Mouse (Mus musculus) neural tube, embryonic 15.5 days (tissue): Measurements from ENCODE around the gene P3h3. TPM values are rescaled to one million over a fixed set of nuclear protein-coding genes. Genes with fewer than 3 reads are reported as not detected.

ENCODE experiments used
- ATAC-seq: fragments of 200-750 bp; cut with Nextera tagmentation; 2 replicates; pipeline ENCODE4 v1.8.0; 2017; ENCODE audit warnings: mild to moderate bottlenecking, moderate TSS enrichment, moderate library complexity; ENCODE audit not compliant: low FRiP score
- H3K27ac ChIP-seq: fragments of 300-500 bp; sonication (generic); replicated peaks from 2 replicates; pipeline ENCODE4 v1.5.1; 2015; ENCODE audit warnings: mild to moderate bottlenecking, inconsistent platforms
- H3K27me3 ChIP-seq: fragments of 300-500 bp; sonication (generic); replicated peaks from 2 replicates; pipeline ENCODE4 v1.6.1; 2015; ENCODE audit warnings: inconsistent platforms
- H3K36me3 ChIP-seq: fragments of 300-500 bp; sonication (generic); 2 replicates; pipeline ENCODE4 v1.6.1; 2015; ENCODE audit warnings: inconsistent platforms
- H3K4me1 ChIP-seq: fragments of 300-500 bp; sonication (generic); 2 replicates; pipeline ENCODE4 v1.6.1; 2015; ENCODE audit warnings: inconsistent platforms
- H3K4me2 ChIP-seq: fragments of 300-500 bp; sonication (generic); 2 replicates; pipeline ENCODE4 v1.6.1; 2015; ENCODE audit warnings: inconsistent platforms, mild to moderate bottlenecking, moderate library complexity
- H3K4me3 ChIP-seq: fragments of 300-500 bp; sonication (generic); replicated peaks from 2 replicates; pipeline ENCODE4 v1.5.1; 2015; ENCODE audit warnings: mild to moderate bottlenecking, inconsistent platforms
- H3K9ac ChIP-seq: fragments of 300-500 bp; sonication (generic); replicated peaks from 2 replicates; pipeline ENCODE4 v1.6.1; 2015; ENCODE audit warnings: mild to moderate bottlenecking, inconsistent platforms
- H3K9me3 ChIP-seq: fragments of 300-500 bp; sonication (generic); replicated peaks from 2 replicates; pipeline ENCODE4 v1.6.1; 2016; ENCODE audit warnings: inconsistent platforms
- WGBS: fragments of 180-500 bp; shearing (Covaris S2); methylation state at CpG from one replicate; pipeline ENCODE4 v1.1.7; 2015; ENCODE audit warnings: mixed read lengths; 5-methylcytosine and 5-hydroxymethylcytosine counted together
- polyA plus RNA-seq: library from polyadenylated mRNA; unstranded; fragments of >200 nt; fragmentation: Nextera tagmentation; extraction: Ambion mirVana; gene quantifications from 2 replicates; pipeline ENCODE4 v1.2.1, GENCODE M21; 2015

P3h3 gene
- polyA plus RNA-seq, 1 experiment from 2014 or later: 24.0 TPM

- ATAC-seq: no peak
- Histone ChIP-seq H3K9ac (peak overlapping the region; percentile 68), H3K4me1 (peaks cover 23% of the 10 kb centered on the region), H3K27me3 (no peaks in the 10 kb centered on the region), H3K4me3 (peak overlapping the region; percentile 75), H3K27ac (peak overlapping the region; percentile 90), H3K9me3 (no peaks in the 10 kb centered on the region), H3K36me3 (peaks cover 32% of the 10 kb centered on the region), H3K4me2 (peak overlapping the region; percentile 90)
- 21% methylated on average over 10 of the region's 10 CpGs for WGBS
Observed at GRCm38 (mm10) chr6:124828101-124828592, 29.4 kb downstream of the P3h3 start.

DNA sequence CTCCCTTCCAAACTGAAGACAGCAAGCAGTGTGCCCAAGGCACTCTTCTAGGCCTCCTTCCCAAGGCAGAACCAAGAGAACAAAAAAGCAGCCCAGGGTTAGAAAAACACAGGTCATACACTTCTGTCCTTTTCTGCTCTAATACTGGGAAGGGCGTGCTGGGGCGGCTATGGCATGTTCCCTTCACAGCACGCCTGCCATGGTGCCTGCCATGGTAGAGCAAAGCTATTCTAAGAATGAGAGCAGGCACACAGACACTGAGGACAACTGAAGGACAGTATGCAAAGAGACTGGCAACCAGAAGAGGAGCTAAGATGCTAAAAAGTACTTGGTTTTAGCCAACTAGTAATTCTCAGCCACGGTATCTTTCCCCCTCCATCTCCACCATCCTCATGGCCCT is 35.5 kb downstream of the P3h3 start:
- H3K4me2 ChIP-seq: no peak overlapping the region
- WGBS: 94% methylated on average over 4 of the region's 4 CpGs
- H3K27ac ChIP-seq: no peak overlapping the region
- no peaks in the 10 kb centered on the region for H3K9me3 ChIP-seq
- no peaks in the 10 kb centered on the region for H3K27me3 ChIP-seq
- ATAC-seq: no peak
- no peak overlapping the region for H3K9ac ChIP-seq
- H3K4me1 ChIP-seq: peaks cover under 1% of the 10 kb centered on the region; the same call in 1 of the 2 replicates
- peaks cover 93% of the 10 kb centered on the region for H3K36me3 ChIP-seq
- H3K4me3 ChIP-seq: no peak overlapping the region

- Histone ChIP-seq H3K36me3 (peaks cover 100% of the 10 kb centered on the region), H3K9ac (no peak overlapping the region), H3K4me3 (no peak overlapping the region), H3K27me3 (no peaks in the 10 kb centered on the region), H3K9me3 (no peaks in the 10 kb centered on the region), H3K4me2 (no peak overlapping the region), H3K27ac (no peak overlapping the region), H3K4me1 (no peaks in the 10 kb centered on the region)
- no peak for ATAC-seq
- WGBS: 96% methylated on average over 5 of the region's 5 CpGs
Observed at GRCm38 (mm10) chr6:124820891-124821290, 36.7 kb downstream of the P3h3 start.

DNA sequence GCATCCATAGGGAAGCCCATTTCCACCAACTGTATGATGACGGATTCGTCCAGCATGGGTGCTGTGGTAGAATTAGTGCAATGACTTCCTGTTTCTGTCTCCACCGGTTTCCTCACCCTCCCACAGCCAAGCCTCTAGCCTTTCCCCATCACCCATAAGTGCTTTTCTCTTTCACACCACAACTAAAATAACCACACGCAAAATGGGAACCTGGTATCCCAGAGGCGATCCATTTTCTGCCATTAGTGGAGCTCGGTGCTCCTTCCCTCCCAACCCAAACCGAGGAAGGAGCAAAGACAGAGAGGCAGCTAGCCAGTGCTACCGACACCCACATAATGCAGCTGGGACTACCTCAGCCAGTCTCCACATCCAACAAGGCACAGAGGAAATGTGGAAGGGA is 39.6 kb downstream of the P3h3 start:
- H3K27ac ChIP-seq: no peak overlapping the region
- no peak overlapping the region for H3K9ac ChIP-seq
- no peak for ATAC-seq
- H3K4me3 ChIP-seq: no peak overlapping the region
- H3K27me3 ChIP-seq: no peaks in the 10 kb centered on the region
- H3K9me3 ChIP-seq: no peaks in the 10 kb centered on the region
- peaks cover 16% of the 10 kb centered on the region for H3K4me1 ChIP-seq
- peaks cover 76% of the 10 kb centered on the region for H3K36me3 ChIP-seq
- 91% methylated on average over 8 of the region's 8 CpGs for WGBS
- H3K4me2 ChIP-seq: no peak overlapping the region

GRCm38 (mm10) chr6:124817563-124817962 is 40.0 kb downstream of the P3h3 start:
- no peaks in the 10 kb centered on the region for H3K9me3 ChIP-seq
- WGBS: 96% methylated on average over 8 of the region's 8 CpGs
- no peak for ATAC-seq
- H3K27ac ChIP-seq: no peak overlapping the region
- H3K9ac ChIP-seq: no peak overlapping the region
- no peaks in the 10 kb centered on the region for H3K27me3 ChIP-seq
- H3K4me2 ChIP-seq: no peak overlapping the region
- peaks cover 20% of the 10 kb centered on the region for H3K4me1 ChIP-seq
- no peak overlapping the region for H3K4me3 ChIP-seq
- peaks cover 72% of the 10 kb centered on the region for H3K36me3 ChIP-seq

GRCm38 (mm10) chr6:124817125-124817524 is 40.4 kb downstream of the P3h3 start:
- Histone ChIP-seq H3K27ac (no peak overlapping the region), H3K9ac (no peak overlapping the region), H3K36me3 (peaks cover 67% of the 10 kb centered on the region), H3K9me3 (no peaks in the 10 kb centered on the region), H3K27me3 (no peaks in the 10 kb centered on the region), H3K4me3 (no peak overlapping the region), H3K4me1 (peaks cover 24% of the 10 kb centered on the region), H3K4me2 (no peak overlapping the region)
- 95% methylated on average over 11 of the region's 11 CpGs for WGBS
- no peak for ATAC-seq

- no peaks in the 10 kb centered on the region for H3K27me3 ChIP-seq
- ATAC-seq: no peak
- no peak overlapping the region for H3K27ac ChIP-seq
- WGBS: 95% methylated on average over 4 of the region's 4 CpGs
- no peak overlapping the region for H3K4me3 ChIP-seq
- H3K9ac ChIP-seq: no peak overlapping the region
- peaks cover 29% of the 10 kb centered on the region for H3K4me1 ChIP-seq
- no peak overlapping the region for H3K4me2 ChIP-seq
- H3K36me3 ChIP-seq: peaks cover 65% of the 10 kb centered on the region
- H3K9me3 ChIP-seq: no peaks in the 10 kb centered on the region
Observed at GRCm38 (mm10) chr6:124816611-124817010, 40.9 kb downstream of the P3h3 start.

DNA sequence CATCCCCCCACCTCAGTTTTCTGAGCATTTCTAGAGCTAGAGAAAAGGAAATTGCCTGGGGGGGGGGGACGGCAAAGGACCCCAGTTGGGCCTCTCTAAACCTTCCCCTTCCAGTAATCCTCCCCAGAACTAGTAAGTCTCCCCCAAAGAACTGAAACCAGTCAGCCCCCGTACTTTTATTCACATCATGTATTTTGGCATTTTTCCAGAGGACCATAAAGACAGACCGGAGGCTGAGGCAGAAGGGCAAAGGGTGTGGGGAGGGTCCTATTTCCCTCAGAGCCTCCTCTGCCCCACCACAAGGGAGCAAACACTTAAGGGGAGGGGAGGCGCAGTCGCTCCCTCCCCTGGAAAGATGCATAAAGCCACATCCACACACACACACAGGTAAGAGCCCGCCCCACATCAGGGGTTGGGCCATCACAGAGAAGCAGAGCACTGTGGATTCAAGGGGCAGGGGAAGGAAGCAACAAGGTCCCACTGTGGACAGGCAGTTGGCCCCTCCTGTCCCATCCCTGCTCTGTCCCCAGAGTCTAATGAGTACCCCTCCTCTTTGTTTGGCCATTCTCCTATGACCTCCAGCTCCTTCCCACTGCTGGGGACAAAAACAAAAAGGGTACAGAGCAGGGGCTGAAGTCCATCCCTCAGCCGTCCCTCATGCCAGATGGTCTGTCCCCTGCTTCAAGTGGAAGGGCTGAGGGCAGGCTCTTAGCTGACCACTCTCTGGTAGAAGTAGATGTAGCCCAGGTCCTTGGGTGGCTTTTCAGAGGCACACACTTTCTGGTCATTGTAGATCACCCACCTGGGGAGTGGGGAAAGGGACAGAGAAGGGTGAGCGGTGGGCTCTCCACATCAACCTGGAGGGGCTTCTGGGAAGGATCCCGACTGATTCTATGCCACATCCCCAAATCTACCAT is 42.4 kb downstream of the P3h3 start:
- Histone ChIP-seq H3K9me3 (no peaks in the 10 kb centered on the region), H3K4me1 (peaks cover 34% of the 10 kb centered on the region), H3K4me3 (no peak overlapping the region), H3K36me3 (peaks cover 60% of the 10 kb centered on the region), H3K9ac (no peak overlapping the region), H3K4me2 (peak overlapping the region; percentile 79), H3K27ac (peak overlapping the region; percentile 89; the same call in 1 of the 2 replicates), H3K27me3 (no peaks in the 10 kb centered on the region)
- no peak for ATAC-seq
- 65% methylated on average over 8 of the region's 9 CpGs for WGBS

- peak overlapping the region; percentile 79 for H3K4me2 ChIP-seq
- H3K27ac ChIP-seq: peak overlapping the region; percentile 89
- H3K4me3 ChIP-seq: peak overlapping the region; percentile 61
- H3K36me3 ChIP-seq: peaks cover 53% of the 10 kb centered on the region
- peak; percentile 49 for ATAC-seq
- WGBS: 42% methylated on average over 8 of the region's 8 CpGs
- no peaks in the 10 kb centered on the region for H3K9me3 ChIP-seq
- H3K4me1 ChIP-seq: peaks cover 41% of the 10 kb centered on the region
- no peaks in the 10 kb centered on the region for H3K27me3 ChIP-seq
- H3K9ac ChIP-seq: peak overlapping the region; percentile 84; the same call in 1 of the 2 replicates
Observed at GRCm38 (mm10) chr6:124814448-124814847, 43.1 kb downstream of the P3h3 start.

DNA sequence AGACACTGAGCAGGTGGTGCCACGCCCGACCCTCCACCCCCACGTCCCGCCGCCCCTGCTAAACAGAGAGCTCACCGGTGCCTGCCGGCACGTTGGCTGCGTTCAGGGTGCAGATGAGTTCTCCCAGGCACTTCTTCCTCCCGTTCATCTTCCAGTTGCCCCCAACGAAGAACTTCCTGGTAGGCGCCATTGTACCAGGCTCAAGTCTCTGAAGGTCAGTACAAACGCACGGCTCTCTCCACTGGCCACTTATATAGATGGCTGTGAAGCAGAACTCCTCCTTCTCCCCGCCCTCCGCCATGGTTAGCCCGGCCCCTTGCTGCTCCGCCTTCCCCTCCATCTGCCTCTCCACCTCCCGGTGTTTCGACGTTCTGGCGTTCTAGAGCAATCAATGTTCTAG is 43.6 kb downstream of the P3h3 start, which contains the start of gene Tpi1:
Tpi1 (minus strand) TSS at position 364 of the 400 bp plus-strand sequence.
- no peaks in the 10 kb centered on the region for H3K27me3 ChIP-seq
- H3K27ac ChIP-seq: peak within 1 kb of the TSS; percentile 89
- peak; percentile 90 for ATAC-seq
- H3K9me3 ChIP-seq: no peaks in the 10 kb centered on the region
- peak within 1 kb of the TSS; percentile 61 for H3K4me3 ChIP-seq
- H3K4me1 ChIP-seq: peaks cover 46% of the 10 kb centered on the region
- under 1% methylated on average over 22 of the region's 22 CpGs for WGBS
- H3K4me2 ChIP-seq: peak within 1 kb of the TSS; percentile 79
- peak within 1 kb of the TSS; percentile 84 for H3K9ac ChIP-seq
- H3K36me3 ChIP-seq: peaks cover 48% of the 10 kb centered on the region

DNA sequence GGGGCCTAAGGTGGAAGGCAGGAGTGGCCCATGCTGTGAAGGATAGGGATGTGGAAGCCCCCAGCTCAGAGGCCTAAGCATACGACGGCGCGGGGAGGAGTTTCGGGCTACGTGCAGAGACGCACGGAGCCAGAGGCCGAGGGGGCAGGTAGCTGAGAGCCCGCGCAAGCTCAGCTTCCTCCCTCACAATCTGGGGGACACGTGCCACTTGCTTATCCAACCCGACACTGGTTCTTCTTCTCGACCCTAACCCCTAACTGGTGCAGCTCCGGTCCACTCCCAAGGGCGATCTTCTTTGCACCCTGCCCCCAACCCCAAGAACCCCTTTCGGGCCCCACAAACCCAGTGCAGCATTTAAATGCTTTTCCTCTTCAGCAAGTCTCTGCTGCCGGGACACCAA is 44.1 kb downstream of the P3h3 start:
- Histone ChIP-seq H3K36me3 (peaks cover 43% of the 10 kb centered on the region), H3K4me1 (peaks cover 50% of the 10 kb centered on the region), H3K9ac (peak overlapping the region; percentile 84), H3K27me3 (no peaks in the 10 kb centered on the region), H3K4me2 (peak overlapping the region; percentile 79), H3K4me3 (peak overlapping the region; percentile 61), H3K27ac (peak overlapping the region; percentile 89), H3K9me3 (no peaks in the 10 kb centered on the region)
- ATAC-seq: peak; percentile 87
- WGBS: under 1% methylated on average over 18 of the region's 18 CpGs

DNA sequence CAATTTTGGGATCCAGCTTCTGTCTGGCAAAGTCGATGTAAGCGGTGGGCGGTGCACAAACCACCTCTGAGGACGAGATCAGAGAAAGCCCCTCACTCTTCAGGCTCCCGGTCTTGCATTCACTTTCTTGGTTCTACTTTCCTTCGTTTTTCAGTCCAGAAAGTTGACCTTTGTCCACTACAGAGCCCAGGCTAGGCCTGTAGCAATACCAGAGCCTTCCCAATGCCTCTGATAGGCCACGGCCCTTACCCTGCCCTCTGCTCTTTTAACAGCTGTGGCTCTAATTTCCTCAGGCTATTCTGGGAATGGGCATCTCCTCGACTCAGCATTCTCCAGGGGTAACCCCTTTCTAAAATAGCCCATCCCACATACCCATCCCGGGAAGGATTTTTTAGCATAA is 44.7 kb downstream of the P3h3 start:
- peak overlapping the region; percentile 61 for H3K4me3 ChIP-seq
- H3K9ac ChIP-seq: peak overlapping the region; percentile 84
- H3K4me2 ChIP-seq: peak overlapping the region; percentile 79
- peaks cover 57% of the 10 kb centered on the region for H3K4me1 ChIP-seq
- ATAC-seq: no peak
- WGBS: 21% methylated on average over 9 of the region's 9 CpGs
- peaks cover 37% of the 10 kb centered on the region for H3K36me3 ChIP-seq
- H3K9me3 ChIP-seq: no peaks in the 10 kb centered on the region
- no peaks in the 10 kb centered on the region for H3K27me3 ChIP-seq
- peak overlapping the region; percentile 89 for H3K27ac ChIP-seq
